Mouse (Mus musculus) forebrain, embryonic 13.5 days (tissue): Measurements from ENCODE around the gene Gm20388. TPM values are rescaled to one million over a fixed set of nuclear protein-coding genes. Genes with fewer than 3 reads are reported as not detected.

Experiments used
- ATAC-seq: fragments of 200-750 bp; cut with Nextera tagmentation; 2 replicates; pipeline ENCODE4 v1.8.0; 2017
- H3K27ac ChIP-seq: fragments of 300-500 bp; sonication (generic); 2 replicates; pipeline ENCODE4 v1.5.1; 2015; ENCODE audit warnings: inconsistent platforms, mild to moderate bottlenecking, moderate library complexity
- H3K27me3 ChIP-seq: fragments of 300-500 bp; sonication (generic); 2 replicates; pipeline ENCODE4 v1.6.1; 2015; ENCODE audit warnings: mild to moderate bottlenecking, inconsistent platforms
- H3K36me3 ChIP-seq: fragments of 300-500 bp; sonication (generic); 2 replicates; pipeline ENCODE4 v1.6.1; 2015; ENCODE audit warnings: mild to moderate bottlenecking, inconsistent platforms; ENCODE audit not compliant: poor library complexity, severe bottlenecking
- H3K4me1 ChIP-seq: fragments of 300-500 bp; sonication (generic); 2 replicates; pipeline ENCODE4 v1.6.1; 2015; ENCODE audit warnings: inconsistent platforms
- H3K4me2 ChIP-seq: fragments of 300-500 bp; sonication (generic); 2 replicates; pipeline ENCODE4 v1.6.1; 2015; ENCODE audit warnings: inconsistent platforms, mild to moderate bottlenecking, moderate library complexity
- H3K4me3 ChIP-seq: fragments of 300-500 bp; sonication (generic); 2 replicates; pipeline ENCODE4 v1.5.1; 2015; ENCODE audit warnings: mild to moderate bottlenecking, inconsistent platforms
- H3K9ac ChIP-seq: fragments of 300-500 bp; sonication (generic); 2 replicates; pipeline ENCODE4 v1.6.1; 2015; ENCODE audit warnings: mild to moderate bottlenecking, inconsistent platforms
- H3K9me3 ChIP-seq: fragments of 300-500 bp; sonication (generic); replicated peaks from 2 replicates; pipeline ENCODE4 v1.6.1; 2016; ENCODE audit warnings: inconsistent platforms
- WGBS: fragments of 180-500 bp; shearing (Covaris S2); methylation state at CpG from one replicate; pipeline ENCODE4 v1.1.7; 2015; 5-methylcytosine and 5-hydroxymethylcytosine counted together
- polyA plus RNA-seq: library from polyadenylated mRNA; unstranded; fragments of >200 nt; fragmentation: Nextera tagmentation; extraction: Ambion mirVana; gene quantifications from 2 replicates; pipeline ENCODE4 v1.2.1, GENCODE M21; 2015

The Gm20388 gene
- polyA plus RNA-seq, 1 experiment from 2014 or later = 5.6 TPM

GRCm38 (mm10) chr8:122674999-122675398 lies 2764.4 kb downstream of the Gm20388 start:
- WGBS = 45% methylated on average over 7 of the region's 7 CpGs
- peak overlapping the region; percentile 9; the same call in 1 of the 2 replicates for H3K4me3 ChIP-seq
- H3K9ac ChIP-seq = 0 out of 2 replicates have a peak overlapping the region, but pooled peaks have one; percentile 84
- H3K27ac ChIP-seq = no peak overlapping the region
- ATAC-seq = no peak
- H3K9me3 ChIP-seq = no peaks in the 10 kb centered on the region
- H3K4me1 ChIP-seq = peaks cover 88% of the 10 kb centered on the region
- H3K27me3 ChIP-seq = peaks cover 92% of the 10 kb centered on the region
- peak overlapping the region; percentile 81 for H3K4me2 ChIP-seq
- no peaks in the 10 kb centered on the region for H3K36me3 ChIP-seq

GRCm38 (mm10) chr8:122675596-122676420 lies 2765.2 kb downstream of the Gm20388 start:
- Histone ChIP-seq H3K36me3 (no peaks in the 10 kb centered on the region), H3K9ac (peak overlapping the region; percentile 84), H3K4me3 (peak overlapping the region; percentile 73), H3K27ac (peak overlapping the region; percentile 94), H3K4me1 (peaks cover 88% of the 10 kb centered on the region), H3K9me3 (no peaks in the 10 kb centered on the region), H3K4me2 (peak overlapping the region; percentile 81), H3K27me3 (peaks cover 92% of the 10 kb centered on the region)
- WGBS = 69% methylated on average over 17 of the region's 17 CpGs
- no peak for ATAC-seq

GRCm38 (mm10) chr8:122676621-122677480 lies 2766.2 kb downstream of the Gm20388 start:
- WGBS = 17% methylated on average over 16 of the region's 16 CpGs
- Histone ChIP-seq H3K27ac (peak overlapping the region; percentile 94), H3K4me2 (peak overlapping the region; percentile 81), H3K36me3 (no peaks in the 10 kb centered on the region), H3K9me3 (no peaks in the 10 kb centered on the region), H3K9ac (peak overlapping the region; percentile 84), H3K4me1 (peaks cover 79% of the 10 kb centered on the region), H3K4me3 (peak overlapping the region; percentile 73), H3K27me3 (peaks cover 89% of the 10 kb centered on the region)
- ATAC-seq = peak; percentile 54

GRCm38 (mm10) chr8:122677481-122678021 lies 2766.9 kb downstream of the Gm20388 start:
- Histone ChIP-seq H3K4me3 (peak overlapping the region; percentile 73), H3K9me3 (no peaks in the 10 kb centered on the region), H3K4me1 (peaks cover 72% of the 10 kb centered on the region), H3K27ac (peak overlapping the region; percentile 94), H3K27me3 (peaks cover 89% of the 10 kb centered on the region), H3K4me2 (peak overlapping the region; percentile 81), H3K36me3 (no peaks in the 10 kb centered on the region), H3K9ac (peak overlapping the region; percentile 84)
- ATAC-seq = peak; percentile 26
- WGBS = under 1% methylated on average over 27 of the region's 35 CpGs

GRCm38 (mm10) chr8:122678061-122678895 lies 2767.6 kb downstream of the Gm20388 start:
- ATAC-seq = peak; percentile 87
- Histone ChIP-seq H3K4me1 (peaks cover 70% of the 10 kb centered on the region), H3K4me2 (peak overlapping the region; percentile 81), H3K9ac (peak overlapping the region; percentile 84), H3K36me3 (no peaks in the 10 kb centered on the region), H3K27me3 (peaks cover 86% of the 10 kb centered on the region), H3K27ac (peak overlapping the region; percentile 94), H3K9me3 (no peaks in the 10 kb centered on the region), H3K4me3 (peak overlapping the region; percentile 73)
- under 1% methylated on average over 77 of the region's 127 CpGs for WGBS

- 0% methylated on average over 14 of the region's 14 CpGs for WGBS
- Histone ChIP-seq H3K4me3 (peak overlapping the region; percentile 73), H3K4me2 (peak overlapping the region; percentile 81), H3K4me1 (peaks cover 65% of the 10 kb centered on the region), H3K27me3 (peaks cover 80% of the 10 kb centered on the region), H3K36me3 (no peaks in the 10 kb centered on the region), H3K27ac (peak overlapping the region; percentile 94), H3K9ac (peak overlapping the region; percentile 84; the same call in 1 of the 2 replicates), H3K9me3 (no peaks in the 10 kb centered on the region)
- no peak for ATAC-seq
These were observed 2768.2 kb downstream of the Gm20388 start for GRCm38 (mm10) chr8:122678896-122679210.

GRCm38 (mm10) chr8:122679325-122679920 lies 2768.8 kb downstream of the Gm20388 start:
- H3K36me3 ChIP-seq = no peaks in the 10 kb centered on the region
- 0 out of 2 replicates have a peak overlapping the region, but pooled peaks have one; percentile 73 for H3K4me3 ChIP-seq
- 30% methylated on average over 11 of the region's 11 CpGs for WGBS
- no peaks in the 10 kb centered on the region for H3K9me3 ChIP-seq
- peak overlapping the region; percentile 81 for H3K4me2 ChIP-seq
- H3K27ac ChIP-seq = peak overlapping the region; percentile 94; the same call in 1 of the 2 replicates
- no peak for ATAC-seq
- H3K9ac ChIP-seq = 0 out of 2 replicates have a peak overlapping the region, but pooled peaks have one; percentile 8
- peaks cover 74% of the 10 kb centered on the region for H3K27me3 ChIP-seq
- peaks cover 59% of the 10 kb centered on the region for H3K4me1 ChIP-seq

- Histone ChIP-seq H3K27ac (no peak overlapping the region; the same call in 1 of the 2 replicates), H3K27me3 (peaks cover 71% of the 10 kb centered on the region), H3K9ac (0 out of 2 replicates have a peak overlapping the region, but pooled peaks have one; percentile 8), H3K36me3 (no peaks in the 10 kb centered on the region), H3K4me1 (peaks cover 52% of the 10 kb centered on the region), H3K4me3 (no peak overlapping the region), H3K4me2 (no peak overlapping the region), H3K9me3 (no peaks in the 10 kb centered on the region)
- 22% methylated on average over 7 of the region's 7 CpGs for WGBS
- ATAC-seq = no peak
These were observed 2769.5 kb downstream of the Gm20388 start for GRCm38 (mm10) chr8:122680171-122680570.

- no peaks in the 10 kb centered on the region for H3K36me3 ChIP-seq
- peaks cover 40% of the 10 kb centered on the region for H3K4me1 ChIP-seq
- H3K27ac ChIP-seq = no peak overlapping the region
- H3K4me3 ChIP-seq = no peak overlapping the region
- ATAC-seq = no peak
- WGBS = 95% methylated on average over 11 of the region's 11 CpGs
- H3K9ac ChIP-seq = no peak overlapping the region
- no peak overlapping the region for H3K4me2 ChIP-seq
- H3K9me3 ChIP-seq = no peaks in the 10 kb centered on the region
- H3K27me3 ChIP-seq = peaks cover 52% of the 10 kb centered on the region
These were observed 2772.2 kb downstream of the Gm20388 start for GRCm38 (mm10) chr8:122682820-122683219.

GRCm38 (mm10) chr8:122685097-122685861 lies 2774.6 kb downstream of the Gm20388 start:
- WGBS = 84% methylated on average over 19 of the region's 19 CpGs
- Histone ChIP-seq H3K9me3 (no peaks in the 10 kb centered on the region), H3K4me1 (peaks cover 22% of the 10 kb centered on the region), H3K27ac (no peak overlapping the region), H3K27me3 (peaks cover 34% of the 10 kb centered on the region), H3K4me2 (no peak overlapping the region), H3K4me3 (no peak overlapping the region), H3K9ac (no peak overlapping the region), H3K36me3 (no peaks in the 10 kb centered on the region)
- no peak for ATAC-seq
